Mouse (Mus musculus) 3T3-L1 (cell line): ENCODE results near the gene Tubgcp6.
A peak's percentile ranks its signal among the peaks of the same experiment; 100 is the strongest.

Experiments used
- DNase-seq: peaks from one replicate; pipeline ENCODE4 v3.0.0-alpha.2; 2015; ENCODE audit warnings: low read depth, low spot score

Gene Tubgcp6

DNA sequence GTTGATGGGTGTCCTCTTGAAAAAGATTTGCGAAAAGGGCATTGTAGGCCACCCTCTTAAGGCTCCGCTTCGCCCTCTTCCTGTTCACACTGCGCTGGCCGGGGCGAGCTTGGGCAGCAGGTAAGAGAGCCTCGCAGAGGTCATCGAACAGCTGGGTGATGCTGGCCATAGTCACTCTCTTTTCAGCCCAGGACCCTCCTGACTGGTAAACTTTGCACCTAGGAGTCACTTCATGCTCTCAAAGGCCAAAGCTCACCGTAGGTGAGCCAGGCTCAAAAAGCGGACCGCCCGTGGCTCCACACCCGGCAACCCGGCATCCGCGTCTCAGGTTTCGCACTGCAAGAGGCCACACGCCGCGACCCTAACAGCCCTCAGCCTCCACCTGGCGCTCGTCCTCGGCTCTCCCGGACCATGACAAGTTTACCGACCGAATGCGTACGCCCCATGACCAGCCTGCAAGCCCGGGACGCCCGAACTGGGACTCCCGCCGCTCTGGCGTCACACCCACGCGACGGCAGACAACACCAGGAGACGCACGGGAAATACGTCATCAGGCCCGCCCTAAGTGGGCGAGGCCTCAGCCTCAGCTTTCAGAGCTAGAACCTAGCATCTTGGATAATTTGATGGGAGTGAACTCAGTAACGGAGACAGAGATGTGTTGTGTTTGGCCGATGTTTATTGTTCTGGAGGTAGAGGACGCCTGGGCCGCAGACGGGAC, at the start of gene Tubgcp6:
Gene Tubgcp6 (minus strand): TSS at position 464 of the 718 bp plus-strand sequence.
- DNase-seq, result peak; percentile 95

DNA sequence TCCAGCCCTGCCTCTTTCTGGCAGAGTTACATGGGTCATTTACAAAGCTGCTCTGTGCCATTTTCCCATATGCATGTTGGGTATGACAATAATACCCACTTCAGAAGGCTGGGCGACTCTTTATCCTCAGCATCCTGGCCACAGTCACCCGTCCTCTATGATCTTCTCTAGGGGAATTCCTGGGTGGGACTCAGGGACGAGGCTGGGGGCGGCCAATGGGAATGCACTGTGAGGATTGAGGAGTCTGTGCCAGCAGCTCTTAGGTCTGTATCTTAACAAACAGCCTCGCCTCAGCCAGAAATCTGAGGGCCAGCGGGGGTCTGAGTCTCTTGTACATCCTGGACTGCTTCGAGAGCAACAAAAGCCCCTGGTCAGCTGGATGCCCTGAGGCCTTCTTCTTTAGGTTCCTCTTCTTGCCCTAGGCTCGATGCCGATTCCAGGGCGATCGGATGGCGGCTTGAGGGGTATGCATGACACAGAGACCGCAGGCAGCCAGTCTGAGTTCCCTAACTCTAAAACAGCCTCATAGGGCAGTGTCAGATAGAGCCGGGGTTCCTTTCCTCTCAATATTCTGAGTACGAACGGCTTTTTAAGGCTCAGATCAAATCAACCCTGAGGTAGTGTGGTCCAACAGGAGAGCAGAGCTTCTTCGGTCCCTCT, 49.5 kb upstream of the Tubgcp6 start:
- DNase-seq, result no peak

DNA sequence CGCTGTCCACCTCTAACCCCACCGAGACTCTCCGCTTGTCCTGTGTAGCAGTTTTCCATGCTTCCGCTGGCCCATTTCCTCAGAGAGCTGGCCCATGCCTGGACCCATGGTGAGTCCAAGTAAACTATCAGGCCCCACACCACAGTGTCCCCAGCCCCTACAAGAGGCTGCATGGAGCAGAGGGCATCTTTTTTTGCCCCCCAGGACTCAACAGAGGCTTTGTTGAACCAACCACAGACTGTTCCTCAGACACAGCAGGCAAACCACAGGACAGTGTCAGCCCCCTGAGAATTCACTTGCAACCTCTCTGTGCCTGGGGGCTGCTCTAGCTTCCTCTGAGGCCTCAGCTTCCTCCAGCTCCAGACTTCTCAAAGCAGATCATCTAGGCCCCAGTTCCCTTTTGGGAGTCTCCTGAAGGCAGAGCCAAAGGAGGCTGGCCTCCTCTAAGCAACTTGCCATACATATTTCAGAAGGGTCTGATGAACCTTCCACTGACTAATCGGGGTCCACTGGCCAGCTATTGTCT, 48.7 kb upstream of the Tubgcp6 start:
- DNase-seq, result no peak

DNA sequence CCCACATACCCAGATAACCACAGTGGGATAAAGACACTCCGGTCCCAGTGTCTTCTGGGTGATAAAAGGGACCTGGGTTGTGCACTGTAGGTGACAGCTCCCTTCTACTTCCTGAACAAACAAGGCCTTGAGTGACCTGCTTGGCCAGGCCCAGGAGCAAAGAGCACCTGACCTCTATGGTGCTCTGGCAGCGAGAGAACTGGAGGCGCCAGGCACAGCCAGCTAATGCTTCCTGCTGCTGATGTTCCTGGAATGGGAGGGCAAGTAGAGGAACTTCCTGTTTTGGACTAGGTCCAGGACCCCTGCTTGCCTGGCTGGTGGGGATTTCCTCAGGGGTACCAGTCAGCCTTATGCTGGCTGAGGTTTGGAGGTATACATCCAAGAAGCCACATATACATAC, 47.2 kb upstream of the Tubgcp6 start:
- DNase-seq, result no peak

DNA sequence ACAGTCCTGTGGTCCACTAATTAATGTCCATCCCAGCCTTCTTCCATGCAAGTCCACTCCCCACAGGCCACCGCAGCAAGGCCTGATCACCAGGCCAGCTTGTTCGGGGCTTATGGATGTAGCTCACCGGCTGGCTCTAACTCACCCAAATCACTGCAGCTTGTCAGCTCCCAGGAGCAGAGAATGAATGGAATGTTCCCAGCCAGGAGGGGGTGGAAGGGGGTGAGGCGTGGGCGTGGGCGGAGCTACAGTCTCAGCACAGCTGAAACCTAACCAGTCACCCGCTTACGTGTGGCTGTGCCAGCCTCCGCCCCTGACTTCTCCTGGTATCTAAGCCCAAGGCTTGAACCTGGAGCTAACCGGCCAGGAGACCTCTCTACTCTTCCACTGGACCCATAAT, 46.5 kb upstream of the Tubgcp6 start:
- peak; percentile 96 for DNase-seq

DNA sequence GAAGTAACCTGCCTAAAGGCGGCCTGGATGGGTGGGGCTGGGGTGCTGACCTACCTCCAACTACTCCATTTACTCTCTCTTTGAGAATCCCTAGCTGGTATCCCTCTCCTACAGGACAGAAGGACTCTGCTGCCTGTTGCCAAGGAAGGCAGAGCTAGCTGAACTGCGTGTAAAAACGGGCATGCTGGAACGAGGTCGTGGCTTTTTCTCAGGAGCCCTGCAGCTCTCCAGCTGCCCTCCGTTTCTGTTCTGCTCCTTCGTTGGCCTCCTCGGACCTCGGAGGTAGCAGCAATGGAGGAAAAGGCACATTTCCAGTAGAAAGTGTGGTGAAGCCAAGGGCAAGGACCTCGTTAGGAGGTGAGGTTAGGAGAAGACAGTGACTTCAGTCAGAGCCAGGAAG, 46.0 kb upstream of the Tubgcp6 start:
- DNase-seq, result no peak

DNA sequence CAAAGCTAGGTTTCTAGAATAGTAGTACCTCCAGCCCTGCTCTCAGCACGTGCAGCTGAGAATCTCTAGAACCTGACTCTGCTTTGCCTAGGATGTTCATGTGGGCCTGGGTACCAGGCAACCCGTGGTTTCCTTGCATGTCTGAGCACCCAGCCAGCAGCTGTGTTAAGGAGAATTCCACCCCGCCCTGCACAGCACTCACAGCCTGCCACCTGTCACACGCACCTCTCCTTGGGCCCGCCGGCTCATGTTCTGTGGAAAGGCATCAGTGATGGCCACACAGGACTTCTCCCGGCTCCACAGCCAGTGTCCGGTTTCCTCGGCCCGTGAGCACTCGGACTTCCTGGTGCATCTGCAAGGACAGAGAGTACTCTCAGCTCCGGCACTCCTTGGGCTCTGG, 42.6 kb upstream of the Tubgcp6 start:
- DNase-seq, result no peak

DNA sequence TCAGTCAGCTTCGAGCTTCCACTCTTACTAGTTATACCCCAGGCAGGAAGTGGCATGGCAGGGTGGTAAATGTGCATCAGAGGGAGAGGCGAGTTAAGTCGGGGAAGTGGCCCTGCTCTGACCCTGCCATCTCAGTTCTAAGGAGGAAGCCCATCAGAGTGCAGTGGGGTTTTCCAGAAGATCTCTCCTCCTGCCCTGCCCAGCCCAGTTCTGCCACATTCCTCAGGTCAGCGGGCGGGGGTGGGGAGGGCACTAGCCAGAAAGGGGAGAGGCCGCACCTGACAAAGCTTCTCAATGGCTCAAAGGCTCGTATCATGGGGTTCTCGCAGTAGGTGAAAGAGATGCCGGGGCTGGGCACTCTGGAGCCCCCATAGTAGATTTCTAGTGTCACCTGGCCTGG, 38.5 kb upstream of the Tubgcp6 start:
- DNase-seq, result no peak

DNA sequence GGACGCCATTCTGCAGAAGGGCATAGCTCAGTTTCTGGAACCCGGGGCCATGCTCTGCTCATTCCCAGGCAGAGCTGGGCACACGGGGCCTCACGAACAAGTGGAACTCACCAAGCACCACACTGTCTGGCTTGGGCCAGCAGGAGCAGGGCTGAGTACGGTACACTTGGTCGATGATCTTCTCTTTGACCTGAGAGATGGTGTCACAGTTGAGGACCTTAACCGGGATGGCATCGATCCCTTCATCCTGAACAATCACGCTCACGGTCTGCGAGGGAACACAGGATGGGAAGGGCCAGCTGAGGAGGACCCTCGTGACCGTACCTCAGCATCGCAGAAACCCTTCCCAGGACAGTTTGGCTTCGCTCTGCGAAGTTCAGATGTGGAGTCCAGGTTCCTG, 35.6 kb upstream of the Tubgcp6 start:
- DNase-seq, result no peak

DNA sequence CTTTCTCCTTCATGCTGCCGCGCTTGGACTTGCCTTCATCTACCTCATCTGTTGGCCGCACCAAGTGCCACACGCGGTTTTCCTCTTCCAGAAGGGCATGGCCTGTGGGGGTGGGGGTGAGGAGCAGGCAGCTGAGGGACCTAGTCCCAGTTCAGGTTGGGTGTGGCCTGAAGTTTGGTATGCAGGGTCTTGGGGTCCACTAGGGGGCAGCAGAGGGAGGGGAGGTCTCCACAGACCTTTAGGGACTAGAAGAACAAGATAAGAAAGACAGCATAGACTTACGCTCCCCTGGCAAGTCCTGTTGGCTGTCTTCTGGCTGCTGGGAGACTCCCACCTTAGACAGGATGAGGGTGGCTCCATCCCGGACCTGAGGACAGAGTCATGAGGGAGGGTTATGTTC, 35.0 kb upstream of the Tubgcp6 start:
- DNase-seq, result peak; percentile 81

DNA sequence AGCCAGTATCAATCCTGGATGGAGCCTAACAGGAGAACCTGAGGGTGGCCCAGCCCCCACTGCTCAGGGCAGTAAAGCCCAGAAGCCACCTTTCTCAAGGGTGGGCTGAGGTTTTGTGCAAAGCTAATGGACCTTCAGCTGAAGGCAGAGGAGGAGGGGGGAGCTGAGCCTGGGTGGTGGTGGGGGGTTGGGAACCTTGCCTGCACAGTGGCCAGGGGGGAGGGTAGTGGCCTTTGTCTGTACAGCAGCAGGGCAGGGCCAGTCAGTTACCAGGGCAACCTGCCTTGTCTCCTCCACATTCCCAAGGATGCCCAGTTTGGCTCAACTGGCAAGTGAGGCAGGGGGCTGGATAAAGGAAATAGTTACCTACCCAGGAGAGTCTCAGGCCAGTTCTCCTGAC, 29.4 kb upstream of the Tubgcp6 start:
- no peak for DNase-seq

DNA sequence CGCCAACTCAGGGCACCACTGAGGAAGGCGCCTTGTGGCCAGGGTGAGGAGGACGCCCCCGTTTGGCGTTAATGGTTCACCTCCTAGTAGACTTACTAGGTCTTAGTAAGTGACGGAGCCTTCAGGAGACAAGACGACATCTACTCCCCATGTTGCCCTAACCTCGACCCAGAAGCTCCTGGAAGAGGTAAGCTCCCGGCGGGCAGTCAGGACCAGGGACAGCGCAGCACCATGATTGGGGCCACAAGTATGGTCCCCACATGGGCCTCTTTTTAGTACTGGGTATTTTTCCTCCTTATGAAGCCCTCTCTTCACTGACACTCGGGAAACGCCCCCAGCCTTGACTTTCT, 27.1 kb upstream of the Tubgcp6 start:
- peak; percentile 55 for DNase-seq

DNA sequence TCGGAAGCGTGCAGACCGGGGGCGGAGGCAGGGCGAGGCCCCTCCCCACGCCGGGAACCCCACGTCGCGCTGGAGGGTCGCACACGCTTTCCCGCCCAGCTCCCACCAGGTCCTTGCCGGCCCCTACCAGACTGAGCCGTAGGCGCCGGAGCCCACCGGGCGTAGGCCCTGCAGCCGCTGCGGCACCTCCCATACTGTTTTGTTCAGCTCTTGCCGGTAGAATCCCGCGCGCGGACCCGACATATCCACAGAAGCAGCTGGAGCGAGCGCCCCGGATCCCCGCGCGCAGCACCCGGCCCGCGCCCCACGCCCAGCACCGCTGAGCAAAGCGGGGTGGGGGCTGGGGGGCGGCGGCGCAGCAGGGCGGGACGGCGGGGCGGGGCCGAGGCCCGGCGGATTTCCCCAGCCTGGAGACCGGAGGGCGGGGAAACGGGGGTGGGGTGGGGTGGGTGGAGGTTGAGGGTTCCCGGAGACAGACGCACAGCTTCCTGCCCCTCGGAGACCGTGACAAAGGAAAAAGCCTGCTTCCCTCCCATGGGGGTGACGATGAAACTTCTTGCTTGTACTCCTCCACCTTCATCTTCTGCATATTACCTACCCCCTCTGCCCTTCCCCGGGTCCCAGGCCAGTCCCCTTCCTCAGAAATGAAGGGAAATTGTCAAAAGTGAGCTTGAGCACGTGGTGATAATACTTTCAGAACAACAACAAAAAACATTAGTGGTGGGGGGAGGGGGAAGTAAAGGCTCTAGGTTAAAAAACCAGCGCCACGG, 26.5 kb upstream of the Tubgcp6 start, which contains the start of gene Mapk11:
Gene Mapk11 (minus strand): TSS at position 358 of the 770 bp plus-strand sequence.
- peak; percentile 29 for DNase-seq

DNA sequence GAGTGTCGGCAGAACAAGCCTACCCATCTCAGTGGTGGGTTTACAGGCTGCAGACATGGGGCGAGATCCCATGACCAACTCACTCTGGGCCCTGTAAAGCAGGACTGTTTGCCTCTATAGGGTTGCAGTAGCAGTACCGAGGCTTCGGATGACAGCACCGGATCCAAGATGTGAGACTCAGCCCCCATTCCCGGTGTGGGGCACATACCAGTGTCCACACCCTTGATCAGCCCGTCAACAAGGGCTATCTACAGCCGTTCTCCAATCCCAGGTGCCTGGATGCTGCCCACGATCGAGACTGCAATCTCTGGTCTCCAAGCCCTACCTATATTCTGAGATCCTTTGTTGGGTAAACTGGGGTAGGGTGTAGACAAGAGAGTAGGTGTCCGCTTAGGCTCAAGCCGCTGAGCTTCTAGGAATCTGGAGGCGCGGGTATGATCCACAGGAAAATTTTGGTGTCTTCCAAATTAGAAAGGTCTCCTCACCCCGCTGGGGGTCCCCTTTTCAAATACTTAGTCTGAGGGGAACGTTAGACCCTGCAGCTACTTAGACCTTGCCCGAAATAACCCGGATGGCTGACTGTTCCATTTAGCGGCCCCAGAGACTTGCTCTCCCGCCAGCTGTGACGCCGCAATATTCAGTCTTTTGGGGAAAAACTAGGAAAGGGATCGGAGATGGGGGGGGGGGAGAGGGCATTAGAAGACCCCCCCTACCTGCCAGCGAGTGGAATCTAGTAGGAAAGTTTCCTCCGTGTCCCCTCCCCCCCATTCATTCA, 25.8 kb upstream of the Tubgcp6 start:
- DNase-seq, result no peak

DNA sequence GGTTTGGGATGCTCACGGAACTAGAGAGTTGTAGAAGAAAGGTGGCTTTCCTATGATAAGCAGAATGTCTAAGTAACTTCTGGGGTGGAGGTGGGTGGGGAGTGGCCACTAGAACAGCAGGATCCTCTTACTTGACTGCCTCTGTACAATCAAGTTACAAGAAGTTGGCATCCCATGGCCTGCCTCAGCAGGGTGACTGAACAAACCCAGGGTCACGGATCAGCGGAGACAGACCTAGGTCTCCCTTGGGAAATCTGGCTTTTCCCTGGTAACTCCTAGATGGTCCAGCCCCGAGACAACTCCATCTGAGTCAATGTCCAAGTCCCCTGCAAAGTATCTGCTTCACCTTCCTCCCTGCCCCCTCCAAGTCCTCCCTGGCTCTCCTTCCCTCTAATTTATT, 25.0 kb upstream of the Tubgcp6 start:
- DNase-seq, result no peak

DNA sequence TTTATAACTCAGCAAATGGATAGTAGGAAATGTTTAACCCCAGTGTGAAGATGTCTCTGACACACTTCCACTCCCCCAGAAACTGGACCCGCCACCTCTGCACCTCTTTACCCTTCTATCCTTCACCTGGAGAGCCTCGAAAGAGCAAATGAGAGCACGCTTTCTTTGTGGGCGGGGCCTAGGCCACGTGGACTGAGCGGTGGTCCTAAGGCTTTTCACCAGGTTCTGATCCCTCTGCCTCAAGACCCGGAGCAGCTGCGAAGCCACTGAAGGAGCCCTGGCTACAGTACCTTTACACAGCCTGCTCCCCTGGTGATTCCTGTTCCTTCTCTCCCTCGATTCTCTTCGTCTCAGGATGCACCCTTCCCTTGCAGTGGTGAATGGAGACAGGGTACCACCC, 24.5 kb upstream of the Tubgcp6 start:
- DNase-seq, result no peak

DNA sequence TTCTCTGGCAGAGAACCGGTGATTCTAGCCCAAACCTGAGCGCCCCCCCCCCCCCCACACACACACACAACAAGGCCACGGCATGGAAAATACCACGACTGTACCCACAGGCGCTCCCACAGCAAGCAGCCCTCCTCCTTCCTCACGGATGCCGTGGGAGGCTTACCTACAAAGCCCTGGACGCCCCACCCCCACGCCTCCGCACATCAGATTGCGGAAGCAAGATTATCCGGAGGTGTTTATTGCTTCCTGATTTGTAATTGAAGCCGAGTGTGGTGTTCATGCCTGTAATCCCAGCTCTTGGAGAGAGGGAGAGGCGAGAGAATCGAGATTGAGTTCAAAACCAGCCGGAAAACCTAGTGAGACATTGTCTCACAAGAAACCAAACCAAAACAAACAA, 24.1 kb upstream of the Tubgcp6 start:
- no peak for DNase-seq

DNA sequence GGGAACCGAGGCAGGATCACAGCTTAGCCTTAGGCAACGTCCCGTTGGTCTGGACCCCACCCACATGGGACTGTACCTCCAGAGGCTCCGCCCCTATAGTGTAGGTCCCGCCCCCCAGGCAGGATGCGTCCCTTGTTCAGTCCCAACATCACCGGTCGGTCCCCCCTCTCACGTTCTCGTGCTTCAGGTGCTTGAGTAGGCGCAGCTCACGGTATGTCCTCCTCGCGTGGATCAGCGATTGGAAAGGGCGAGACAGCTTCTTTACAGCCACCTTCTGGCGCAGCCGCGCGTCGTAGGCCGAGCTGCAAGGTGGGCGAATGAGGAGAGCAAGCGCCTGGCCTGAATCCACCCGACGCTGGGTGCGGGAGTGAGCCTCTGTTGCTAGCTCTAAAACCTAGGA, 23.6 kb upstream of the Tubgcp6 start:
- DNase-seq, result no peak

DNA sequence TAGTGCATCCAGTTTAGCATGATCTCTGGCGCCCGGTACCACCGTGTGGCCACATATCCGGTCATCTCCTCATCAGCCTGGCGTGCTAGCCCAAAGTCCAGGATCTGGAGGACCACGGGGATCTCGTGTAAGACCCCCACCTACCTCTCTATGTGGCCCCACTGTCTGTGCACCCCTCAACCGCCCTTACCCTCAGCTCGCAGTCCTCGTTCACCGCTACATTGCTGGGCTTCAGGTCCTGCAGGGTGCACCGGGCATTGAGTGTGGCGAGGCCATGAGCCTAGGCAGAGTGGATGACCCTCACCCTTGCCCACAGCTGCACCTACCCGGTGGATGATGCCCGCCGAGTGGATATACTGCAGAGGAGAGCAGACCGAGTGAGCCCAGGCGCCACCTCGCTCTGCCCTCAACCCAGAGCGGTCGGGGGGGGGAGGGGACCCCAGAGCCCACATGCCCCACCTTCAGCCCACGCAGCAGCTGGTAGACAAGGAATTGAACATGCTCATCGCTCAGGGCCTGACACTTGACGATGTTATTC, 23.0 kb upstream of the Tubgcp6 start:
- no peak for DNase-seq

DNA sequence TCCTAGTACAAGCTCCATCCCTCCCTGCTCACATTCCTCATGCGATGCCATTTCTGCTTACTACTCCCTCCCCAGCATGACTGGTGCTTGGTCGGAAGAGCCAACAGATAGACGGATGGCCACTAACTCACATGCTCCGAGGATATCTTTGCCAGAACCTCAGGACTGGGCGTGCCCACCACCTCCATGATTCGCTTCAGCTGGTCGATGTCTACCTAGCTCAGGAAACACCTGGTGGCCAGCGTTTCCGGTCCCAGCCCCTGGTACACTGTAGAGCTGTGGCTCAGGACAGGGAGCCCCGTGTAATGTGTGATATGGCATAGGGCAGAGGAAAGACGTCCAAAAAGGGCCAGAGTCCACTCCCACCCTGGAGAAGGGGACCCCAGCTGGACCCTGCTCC, 22.1 kb upstream of the Tubgcp6 start:
- DNase-seq, result no peak

DNA sequence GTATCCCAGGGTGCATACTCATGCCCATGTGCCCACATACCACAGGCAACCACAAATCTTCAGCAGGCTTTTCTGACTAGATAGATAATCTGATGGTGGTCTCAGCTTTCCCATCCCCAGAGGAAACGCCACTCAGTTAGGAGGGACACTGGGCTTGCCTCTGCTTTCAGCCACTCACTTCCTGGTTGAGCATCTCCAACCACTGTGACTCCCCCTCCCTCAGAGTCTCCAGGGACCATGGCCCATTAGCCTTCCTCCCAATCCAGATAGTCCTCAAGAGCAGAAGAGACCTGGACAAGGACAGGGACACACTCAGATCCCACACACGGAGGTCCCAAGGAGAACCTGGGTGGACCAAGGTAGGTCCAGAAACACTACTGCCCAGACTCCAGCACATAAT, 20.2 kb upstream of the Tubgcp6 start:
- no peak for DNase-seq

DNA sequence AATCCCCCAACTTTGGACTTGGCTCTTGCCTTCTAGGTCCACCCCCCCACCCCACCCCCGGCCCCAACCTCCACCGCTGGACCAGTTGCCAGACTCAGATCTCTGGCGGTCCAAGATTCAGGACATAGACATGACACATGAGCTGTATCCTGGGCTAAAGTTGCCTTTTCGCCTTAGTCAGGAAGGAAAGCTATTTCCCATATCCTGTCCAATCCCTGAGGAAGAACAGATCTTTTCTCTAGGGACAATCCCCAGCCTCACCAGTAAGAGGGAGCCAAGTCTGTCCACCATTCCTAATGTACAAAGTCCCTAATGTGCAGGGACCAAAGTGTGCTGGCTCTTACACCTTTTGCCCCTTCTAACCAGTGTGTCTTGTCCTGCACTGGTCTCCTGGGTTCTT, 19.0 kb upstream of the Tubgcp6 start:
- no peak for DNase-seq
